Mouse (Mus musculus) spleen, postnatal 36 days (tissue): ENCODE data around the gene Irx2.

ENCODE experiments used
- DNase-seq, 2 experiments: peaks; one replicate each; pipeline ENCODE4 v3.0.0; 2022; ENCODE audit warnings: low spot score in 2 of 2, mixed read lengths in 1 of 2

Irx2 gene

GRCm38 (mm10) chr13:72628462-72628916 is at the start of gene Irx2:
TSS of gene Irx2 (plus strand) at chr13:72628820.
- no peak for DNase-seq

DNA sequence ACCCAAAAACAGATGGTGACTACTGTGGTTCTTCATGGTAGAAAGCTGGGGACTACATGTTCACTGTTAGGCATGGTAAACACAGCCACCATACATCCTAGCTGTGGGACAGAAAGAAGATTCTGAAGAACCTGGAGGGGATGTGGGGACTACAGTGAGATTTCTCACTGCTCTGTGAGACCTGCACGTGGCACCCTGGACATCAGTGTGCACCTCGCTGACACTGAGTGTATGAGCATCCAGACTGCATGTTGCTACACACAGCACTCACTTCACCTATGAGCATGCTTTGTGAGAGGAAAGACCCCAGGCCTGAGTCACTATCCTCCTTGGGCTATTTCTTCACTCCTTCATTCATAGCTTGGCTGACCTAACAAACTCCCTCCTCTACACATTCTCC is 47.3 kb upstream of the Irx2 start:
- DNase-seq, result no peak

DNA sequence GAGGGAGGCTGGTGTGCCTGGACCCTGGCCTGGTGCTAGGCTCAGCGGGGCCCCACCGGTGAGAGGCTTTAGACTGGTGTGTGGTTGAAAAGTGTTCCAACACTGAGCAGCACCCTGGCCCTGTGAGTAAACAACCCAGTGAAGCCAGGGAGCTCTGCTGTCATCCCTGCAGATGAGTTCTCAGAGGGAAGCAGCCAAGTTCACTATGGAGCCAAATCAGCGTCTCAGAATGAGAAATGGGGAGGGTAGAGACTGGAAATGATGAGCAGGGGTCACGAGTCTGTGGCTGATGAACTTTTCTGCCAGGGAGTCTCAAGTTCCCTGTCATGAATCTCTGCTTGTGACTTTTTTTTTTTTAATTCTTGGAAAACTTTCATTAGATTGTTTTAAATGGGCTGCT is 36.1 kb upstream of the Irx2 start:
- DNase-seq, result no peak

GRCm38 (mm10) chr13:72593310-72593709 is 35.3 kb upstream of the Irx2 start:
- no peak for DNase-seq

- DNase-seq, result no peak
Observed at GRCm38 (mm10) chr13:72593710-72594111, 34.9 kb upstream of the Irx2 start.

- no peak for DNase-seq
Observed at GRCm38 (mm10) chr13:72599254-72599653, 29.4 kb upstream of the Irx2 start.

DNA sequence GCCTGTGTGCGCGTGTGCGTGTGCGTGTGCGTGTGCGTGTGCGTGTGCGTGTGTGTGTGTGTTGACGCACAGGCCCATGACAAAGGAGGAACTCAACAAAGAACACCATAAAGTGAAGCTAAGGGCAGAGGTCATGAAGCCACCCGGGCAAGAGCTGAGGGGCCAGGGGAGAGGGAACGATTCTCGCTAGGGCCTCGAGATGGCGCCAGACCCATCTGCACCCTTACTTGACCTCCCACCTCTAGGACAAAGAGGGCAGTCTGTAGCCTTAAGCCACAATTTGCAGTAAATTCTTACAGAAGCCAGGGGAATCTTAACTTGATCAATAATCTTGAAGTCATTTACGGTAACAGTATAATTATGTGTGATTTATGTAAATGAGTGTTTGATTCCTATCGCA is 19.9 kb upstream of the Irx2 start:
- no peak for DNase-seq

- DNase-seq, result no peak
Observed at GRCm38 (mm10) chr13:72610277-72610676, 18.3 kb upstream of the Irx2 start.

DNA sequence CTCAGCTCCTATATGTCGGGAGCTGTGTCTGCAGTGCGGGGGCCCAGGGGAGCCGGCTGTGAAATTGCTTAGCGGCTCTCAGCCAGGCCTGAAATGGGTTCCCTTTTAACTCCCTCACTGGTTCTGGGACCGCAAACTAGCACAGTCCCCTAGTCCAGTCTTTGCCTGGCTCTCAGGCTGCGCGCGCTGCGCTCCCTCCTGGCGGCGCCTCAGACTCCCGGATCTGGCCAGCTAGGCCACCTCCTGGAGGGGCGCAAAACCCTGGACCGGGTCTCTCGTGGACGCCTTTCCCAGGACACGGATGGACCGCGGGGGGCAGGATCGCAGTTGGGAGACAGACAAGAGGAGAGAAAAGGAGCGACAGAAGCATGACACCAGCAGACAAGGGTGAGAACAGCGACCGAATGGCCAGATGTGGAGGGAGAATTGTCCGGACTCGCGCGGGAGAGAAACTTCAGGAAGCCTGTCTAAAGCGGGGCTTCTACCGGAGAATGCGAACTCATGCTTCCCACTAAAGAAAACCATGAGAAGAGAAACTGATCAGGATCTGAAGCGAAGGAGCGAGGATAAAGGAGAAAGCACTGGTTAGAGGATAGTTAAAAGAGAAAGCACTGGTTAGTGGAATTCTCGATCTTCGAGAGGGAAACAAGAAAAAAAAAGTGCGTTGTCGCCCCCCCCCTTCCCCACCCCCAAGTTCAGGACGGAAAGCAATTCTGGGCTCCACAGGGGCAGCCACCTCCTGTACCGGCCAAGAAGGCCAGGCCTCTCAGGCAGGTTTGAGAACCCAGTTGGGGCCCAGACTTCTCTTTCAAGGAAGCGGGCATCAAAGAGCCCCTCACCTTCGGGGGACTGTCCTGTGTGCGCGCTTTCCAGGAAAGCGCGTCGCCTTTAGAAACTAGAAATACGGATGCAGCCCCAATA is 4.4 kb upstream of the Irx2 start:
- no peak for DNase-seq

- DNase-seq, result no peak
Observed at GRCm38 (mm10) chr13:72624847-72625170, 3.8 kb upstream of the Irx2 start.

GRCm38 (mm10) chr13:72625236-72625950 is 3.2 kb upstream of the Irx2 start:
- DNase-seq, result no peak

- DNase-seq, result no peak
Observed at GRCm38 (mm10) chr13:72627391-72628321, 964 bp upstream of the Irx2 start.

GRCm38 (mm10) chr13:72628935-72629631 is 463 bp downstream of the Irx2 start:
- no peak for DNase-seq

- DNase-seq, result no peak
Observed at GRCm38 (mm10) chr13:72629806-72630205, 1.2 kb downstream of the Irx2 start.

- DNase-seq, result no peak
Observed at GRCm38 (mm10) chr13:72630501-72631372, 2.1 kb downstream of the Irx2 start.

- no peak for DNase-seq
Observed at GRCm38 (mm10) chr13:72631373-72632021, 2.9 kb downstream of the Irx2 start.

GRCm38 (mm10) chr13:72632361-72632760 is 3.7 kb downstream of the Irx2 start:
- DNase-seq, result no peak

GRCm38 (mm10) chr13:72633097-72633496 is 4.5 kb downstream of the Irx2 start:
- DNase-seq, result no peak

- no peak for DNase-seq
Observed at GRCm38 (mm10) chr13:72634752-72635315, 6.2 kb downstream of the Irx2 start.
